Mouse (Mus musculus) C2C12 (cell line): Measurements from ENCODE around the gene Kpna6.

Experiments
- CTCF ChIP-seq: IDR thresholded peaks from one replicate; pipeline ENCODE4 v1.5.1; 2011; ENCODE audit not compliant: control insufficient read depth, insufficient read depth, insufficient read length
- MAX ChIP-seq: IDR thresholded peaks from one replicate; pipeline ENCODE4 v1.6.1; 2011; ENCODE audit warnings: mild to moderate bottlenecking, control low read depth
- USF1 ChIP-seq: IDR thresholded peaks from one replicate; pipeline ENCODE4 v1.6.1; 2011; ENCODE audit warnings: low read depth, mild to moderate bottlenecking, control low read depth, moderate library complexity

DNA sequence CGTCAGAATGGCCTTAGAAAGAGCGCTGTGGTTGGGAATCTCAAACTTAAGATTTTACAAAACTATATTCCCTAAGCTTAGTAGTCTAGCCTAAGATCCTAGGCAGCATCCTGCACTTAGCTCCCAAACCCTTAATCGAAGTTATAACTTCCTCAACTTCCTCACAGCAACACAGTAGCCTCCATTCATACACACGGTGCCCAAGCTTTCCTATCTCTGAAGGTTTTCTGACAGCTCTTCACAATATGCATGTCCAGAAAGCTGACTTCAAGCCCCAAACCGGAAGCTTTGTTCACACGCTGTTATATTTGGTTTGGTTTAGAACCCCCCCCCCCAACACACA is 23.2 kb upstream of the Kpna6 start:
- no peak for TF ChIP-seq CTCF
- TF ChIP-seq MAX, result no peak
- TF ChIP-seq USF1, result no peak
